Mouse (Mus musculus): ENCODE data around the gene Lrmp. TPM values are rescaled to one million over a fixed set of nuclear protein-coding genes. Genes with fewer than 3 reads are reported as not detected.

Lrmp gene
- polyA plus RNA-seq, 1 experiment, result 0.04 TPM

DNA sequence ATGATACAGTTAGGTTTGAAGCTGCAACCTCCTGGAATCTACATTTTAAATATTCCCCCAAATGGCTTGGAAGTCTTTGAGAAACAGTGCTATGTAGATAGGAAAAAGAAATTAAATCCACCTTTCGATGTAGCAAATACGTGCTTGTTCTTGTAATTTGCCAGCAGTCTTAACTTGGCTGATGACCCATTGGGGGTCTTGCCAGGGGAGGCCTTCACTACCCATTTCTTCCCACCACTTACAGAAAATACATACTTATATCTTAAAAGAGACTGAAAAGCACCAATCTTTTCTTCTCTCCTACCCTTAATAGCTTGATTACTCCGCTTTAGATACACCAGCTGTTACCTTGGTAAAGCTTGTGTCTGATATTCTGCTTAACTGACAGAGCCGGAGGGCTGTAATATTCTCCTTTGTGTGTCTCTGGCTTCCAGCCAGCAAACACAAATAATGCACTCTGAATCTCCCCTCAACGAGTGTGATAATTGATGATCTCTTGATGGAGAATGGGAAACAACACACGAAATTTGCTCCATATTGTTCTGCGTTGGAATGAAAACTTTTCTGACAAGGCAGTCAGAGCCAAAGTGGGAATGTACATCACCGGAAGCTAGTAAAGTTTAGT, 94.7 kb downstream of the Lrmp start:
- no peak for TF ChIP-seq E2F4 (IDR thresholded peaks at IDR 0.05; ENCODE audit: insufficient read depth)
- no peak for TF ChIP-seq MAX (IDR thresholded peaks at IDR 0.05; ENCODE audit: low read depth)
- TF ChIP-seq CEBPB (IDR thresholded peaks at IDR 0.05; ENCODE audit: insufficient read depth, poor library complexity, severe bottlenecking), result no peak
- Histone ChIP-seq H3K27me3 (ENCODE audit: control insufficient read depth, insufficient read depth, insufficient read length) (no peaks in the 10 kb centered on the region), H3K79me2 (ENCODE audit: control insufficient read depth, insufficient read depth) (peaks cover 11% of the 10 kb centered on the region), H3K4me2 (ENCODE audit: low read depth) (peak overlapping the region; percentile 72), H3ac (ENCODE audit: control insufficient read depth, insufficient read length) (no peak overlapping the region), H3K4me3 (peak overlapping the region; percentile 79), H3K36me3 (ENCODE audit: control insufficient read depth, insufficient read depth) (no peaks in the 10 kb centered on the region)

DNA sequence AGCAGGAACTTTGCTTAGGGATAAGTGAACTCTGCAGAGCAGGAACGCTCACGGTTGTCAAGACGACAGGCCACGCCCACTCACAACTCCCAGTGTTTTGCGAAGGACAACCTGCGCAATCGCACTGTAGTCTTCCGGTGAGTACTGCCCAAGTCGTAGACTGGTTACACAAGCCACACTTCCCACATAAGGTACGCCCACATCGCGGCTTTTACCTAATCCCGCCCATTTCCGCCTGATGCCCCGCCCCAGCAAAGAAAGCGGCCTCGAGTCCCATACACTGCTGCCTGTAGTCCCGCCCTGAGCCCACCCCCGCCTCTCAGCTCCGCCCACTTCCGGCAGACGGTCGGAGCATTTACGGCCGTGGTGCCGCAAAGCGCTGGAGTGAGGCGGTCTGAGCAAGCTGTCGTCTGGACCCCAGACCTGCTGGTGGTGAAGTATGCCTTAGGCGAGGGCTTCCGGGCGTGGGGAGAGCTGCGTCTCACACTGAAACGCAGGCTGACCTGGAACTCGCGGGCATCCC, 95.4 kb downstream of the Lrmp start, which contains the start of the genes Casc1 and Etfrf1:
Gene Casc1, minus strand, starts transcription at position 190 of the 523 bp plus-strand sequence.
Gene Etfrf1, plus strand, starts transcription at position 319 of the 523 bp plus-strand sequence.
- peak in 1 of 3 experiments; percentile 32 for TF ChIP-seq MYOG (IDR thresholded peaks at IDR 0.05; ENCODE audit: control insufficient read depth in 1 of 3, insufficient read depth in 1 of 3, insufficient read length in 2 of 3, low read depth in 2 of 3)
- TF ChIP-seq POLR2AphosphoS2 (IDR thresholded peaks at IDR 0.05; ENCODE audit: insufficient read length, low read depth), result peak; percentile 84
- peak; percentile 98 for TF ChIP-seq POLR2A (IDR thresholded peaks at IDR 0.05; ENCODE audit: insufficient read length, low read depth)
- no peak for TF ChIP-seq TCF3 (IDR thresholded peaks at IDR 0.05; ENCODE audit: insufficient read length, low read depth)
- TF ChIP-seq E2F4 (IDR thresholded peaks at IDR 0.05; ENCODE audit: insufficient read depth), result no peak
- peak in 1 of 3 experiments; percentile 5 for TF ChIP-seq MYOD1 (IDR thresholded peaks at IDR 0.05; ENCODE audit: control insufficient read depth in 1 of 3, insufficient read length in 2 of 3, low read depth in 2 of 3)
- TF ChIP-seq SRF (IDR thresholded peaks at IDR 0.05; ENCODE audit: control insufficient read depth, insufficient read length, low read depth), result peak; percentile 82
- no peak for TF ChIP-seq TCF12 (IDR thresholded peaks at IDR 0.05; ENCODE audit: insufficient read depth, poor library complexity, severe bottlenecking)
- TF ChIP-seq MAX (IDR thresholded peaks at IDR 0.05; ENCODE audit: low read depth), result no peak
- TF ChIP-seq USF1 (IDR thresholded peaks at IDR 0.05; ENCODE audit: low read depth), result no peak
- no peak for TF ChIP-seq REST (IDR thresholded peaks at IDR 0.05; ENCODE audit: insufficient read depth, insufficient read length)
- 0 out of 2 replicates have a peak, but pooled peaks have one; percentile 3 for TF ChIP-seq CEBPB (IDR thresholded peaks at IDR 0.05; ENCODE audit: insufficient read depth, poor library complexity, severe bottlenecking)
- peaks cover 11% of the 10 kb centered on the region for H3K79me2 ChIP-seq (ENCODE audit: control insufficient read depth, insufficient read depth)

DNA sequence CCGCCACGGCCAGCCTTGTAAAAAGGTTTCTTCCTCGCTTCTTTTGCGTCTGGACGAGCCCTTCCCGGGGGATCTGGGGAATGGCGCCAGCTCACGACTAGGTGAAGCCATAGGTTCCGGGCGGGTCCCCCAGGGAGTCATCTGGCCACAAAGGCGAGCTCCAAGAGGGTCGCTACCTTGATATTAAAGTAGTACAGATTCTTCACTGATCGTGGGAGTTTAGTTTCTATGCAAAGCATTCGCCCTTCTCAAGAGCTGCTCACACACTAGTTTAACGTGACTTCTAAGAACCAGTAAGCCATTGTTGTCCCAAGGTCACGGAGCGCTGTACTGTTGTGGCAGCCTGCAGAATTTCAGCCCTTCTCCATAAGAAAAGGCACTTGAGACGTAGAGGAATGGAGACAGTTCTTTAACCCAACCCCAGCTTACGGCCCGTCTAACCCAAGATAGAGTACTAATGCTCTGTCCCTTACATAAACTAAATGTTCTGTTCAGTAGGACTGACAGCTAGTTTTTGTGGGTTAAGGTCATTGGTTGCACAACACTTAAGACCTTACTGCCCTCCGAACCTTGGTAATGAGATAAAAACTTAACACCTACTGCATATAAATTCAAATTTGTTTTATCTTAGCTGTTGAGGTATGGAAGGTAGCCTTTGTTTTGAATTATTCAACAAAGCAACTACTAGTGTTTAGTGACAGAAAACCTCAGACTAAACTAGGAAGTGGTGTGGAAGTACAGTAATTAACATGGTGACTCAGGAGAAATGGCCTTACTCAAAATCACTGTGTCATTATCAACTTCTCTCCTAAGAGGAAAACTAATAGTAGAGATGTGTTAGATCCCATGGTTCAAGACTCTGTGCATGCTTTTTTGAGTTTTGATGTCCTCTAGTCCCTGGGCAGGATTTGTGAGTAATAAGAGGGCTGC, 96.2 kb downstream of the Lrmp start:
- H3K27me3 ChIP-seq (ENCODE audit: control insufficient read depth, insufficient read depth, insufficient read length), result no peaks in the 10 kb centered on the region
- H3K79me2 ChIP-seq (ENCODE audit: control insufficient read depth, insufficient read depth), result peaks cover 11% of the 10 kb centered on the region
- H3K4me3 ChIP-seq, result peak overlapping the region; percentile 79
- H3K36me3 ChIP-seq (ENCODE audit: control insufficient read depth, insufficient read depth), result peaks cover 7% of the 10 kb centered on the region
- peak overlapping the region; percentile 84 for H3K4me2 ChIP-seq (ENCODE audit: low read depth)
- peak overlapping the region; percentile 84 for H3ac ChIP-seq (ENCODE audit: control insufficient read depth, insufficient read length)
- TF ChIP-seq POLR2A (IDR thresholded peaks at IDR 0.05; ENCODE audit: insufficient read length, low read depth) (no peak), POLR2AphosphoS2 (IDR thresholded peaks at IDR 0.05; ENCODE audit: insufficient read length, low read depth) (no peak), CEBPB (IDR thresholded peaks at IDR 0.05; ENCODE audit: insufficient read depth, poor library complexity, severe bottlenecking) (no peak), MYOD1 (IDR thresholded peaks at IDR 0.05; ENCODE audit: control insufficient read depth in 1 of 3, insufficient read length in 2 of 3, low read depth in 2 of 3) (no peak), E2F4 (IDR thresholded peaks at IDR 0.05; ENCODE audit: insufficient read depth) (no peak), REST (IDR thresholded peaks at IDR 0.05; ENCODE audit: insufficient read depth, insufficient read length) (no peak), MAX (IDR thresholded peaks at IDR 0.05; ENCODE audit: low read depth) (no peak), TCF12 (IDR thresholded peaks at IDR 0.05; ENCODE audit: insufficient read depth, poor library complexity, severe bottlenecking) (no peak), USF1 (IDR thresholded peaks at IDR 0.05; ENCODE audit: low read depth) (no peak), SRF (IDR thresholded peaks at IDR 0.05; ENCODE audit: control insufficient read depth, insufficient read length, low read depth) (no peak), TCF3 (IDR thresholded peaks at IDR 0.05; ENCODE audit: insufficient read length, low read depth) (no peak), MYOG (IDR thresholded peaks at IDR 0.05; ENCODE audit: control insufficient read depth in 1 of 3, insufficient read depth in 1 of 3, insufficient read length in 2 of 3, low read depth in 2 of 3) (no peak)

More for the DNA sequence above, 95.4 kb downstream of the Lrmp start, which contains the start of the genes Casc1 and Etfrf1:
- H3K4me2 ChIP-seq (ENCODE audit: low read depth), result peak within 1 kb of the TSS; percentile 84
- H3K4me3 ChIP-seq, result peak within 1 kb of the TSS; percentile 79
- H3K27me3 ChIP-seq (ENCODE audit: control insufficient read depth, insufficient read depth, insufficient read length), result no peaks in the 10 kb centered on the region
- H3K36me3 ChIP-seq (ENCODE audit: control insufficient read depth, insufficient read depth), result no peaks in the 10 kb centered on the region
- peak within 1 kb of the TSS; percentile 84 for H3ac ChIP-seq (ENCODE audit: control insufficient read depth, insufficient read length)

DNA sequence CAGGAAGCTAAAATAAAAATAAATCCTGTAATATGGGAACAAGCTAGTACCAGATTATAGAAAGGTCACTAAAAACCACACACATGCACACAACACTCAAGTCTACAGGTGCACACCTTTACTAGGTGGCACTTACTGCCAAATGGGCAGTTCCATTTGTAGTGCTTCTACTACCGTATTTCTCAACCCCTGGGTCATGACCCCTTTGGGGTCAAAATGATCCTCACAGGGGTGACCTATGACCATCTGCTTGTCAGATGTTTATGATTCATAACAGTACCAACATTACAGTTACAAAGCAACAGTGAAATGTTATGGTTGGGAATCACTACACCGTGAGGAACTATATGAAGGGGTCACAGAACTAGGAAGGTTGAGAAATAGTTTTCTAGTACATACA, 98.5 kb downstream of the Lrmp start:
- no peak for TF ChIP-seq TCF3 (IDR thresholded peaks at IDR 0.05; ENCODE audit: insufficient read length, low read depth)
- Histone ChIP-seq H3K36me3 (ENCODE audit: control insufficient read depth, insufficient read depth) (peaks cover 23% of the 10 kb centered on the region), H3K4me3 (no peak overlapping the region), H3K4me2 (ENCODE audit: low read depth) (no peak overlapping the region), H3K27me3 (ENCODE audit: control insufficient read depth, insufficient read depth, insufficient read length) (no peaks in the 10 kb centered on the region), H3K79me2 (ENCODE audit: control insufficient read depth, insufficient read depth) (peaks cover 11% of the 10 kb centered on the region), H3ac (ENCODE audit: control insufficient read depth, insufficient read length) (no peak overlapping the region)
